Mouse (Mus musculus): ENCODE measurements at regions not wholly inside any gene's neighbourhood (a gene's known extent, or its start where the extent isn't known, plus 50 kb on each side); places are given as distances from the start of the nearest gene placed in this dataset.

GRCm38 (mm10) chr7:137885146-137885545 lies 447.7 kb downstream of the Glrx3 start:
- no peak for DNase-seq (ENCODE audit: low spot score)

- DNase-seq (ENCODE audit: low spot score), result no peak
These were observed 451.3 kb downstream of the Glrx3 start for GRCm38 (mm10) chr7:137888731-137889130.

- no peak for DNase-seq (ENCODE audit: low spot score)
These were observed 469.1 kb downstream of the Glrx3 start for GRCm38 (mm10) chr7:137906424-137907060.

GRCm38 (mm10) chr7:137909456-137909855 lies 472.0 kb downstream of the Glrx3 start:
- DNase-seq (ENCODE audit: low spot score), result no peak

- no peak for DNase-seq (ENCODE audit: low spot score)
These were observed 476.2 kb downstream of the Glrx3 start for GRCm38 (mm10) chr7:137913551-137914105.

- DNase-seq (ENCODE audit: low spot score), result no peak
These were observed 477.1 kb downstream of the Glrx3 start for GRCm38 (mm10) chr7:137914506-137914905.

GRCm38 (mm10) chr7:137916351-137916750 lies 478.9 kb downstream of the Glrx3 start:
- no peak for DNase-seq (ENCODE audit: low spot score)

GRCm38 (mm10) chr7:137924464-137925167 lies 472.9 kb downstream of the Tcerg1l start:
- DNase-seq (ENCODE audit: low spot score), result peak; percentile 62

GRCm38 (mm10) chr7:137925656-137926055 lies 471.9 kb downstream of the Tcerg1l start:
- no peak for DNase-seq (ENCODE audit: low spot score)

GRCm38 (mm10) chr7:137927371-137927770 lies 470.2 kb downstream of the Tcerg1l start:
- DNase-seq (ENCODE audit: low spot score), result no peak

- no peak for DNase-seq (ENCODE audit: low spot score)
These were observed 467.3 kb downstream of the Tcerg1l start for GRCm38 (mm10) chr7:137930200-137930599.

GRCm38 (mm10) chr7:137935896-137936295 lies 461.6 kb downstream of the Tcerg1l start:
- DNase-seq (ENCODE audit: low spot score), result no peak

- DNase-seq (ENCODE audit: low spot score), result no peak
These were observed 458.4 kb downstream of the Tcerg1l start for GRCm38 (mm10) chr7:137939116-137939515.

GRCm38 (mm10) chr7:137940084-137940483 lies 457.4 kb downstream of the Tcerg1l start:
- DNase-seq (ENCODE audit: low spot score), result no peak

GRCm38 (mm10) chr7:137944991-137945390 lies 452.5 kb downstream of the Tcerg1l start:
- DNase-seq (ENCODE audit: low spot score), result no peak

- DNase-seq (ENCODE audit: low spot score), result no peak
These were observed 450.1 kb downstream of the Tcerg1l start for GRCm38 (mm10) chr7:137947424-137947823.

GRCm38 (mm10) chr7:137957354-137957753 lies 440.2 kb downstream of the Tcerg1l start:
- no peak for DNase-seq (ENCODE audit: low spot score)

- DNase-seq (ENCODE audit: low spot score), result no peak
These were observed 439.7 kb downstream of the Tcerg1l start for GRCm38 (mm10) chr7:137957848-137958247.

- peak; percentile 8 for DNase-seq (ENCODE audit: low spot score)
These were observed 433.9 kb downstream of the Tcerg1l start for GRCm38 (mm10) chr7:137963470-137964095.

GRCm38 (mm10) chr7:137974705-137975104 lies 422.8 kb downstream of the Tcerg1l start:
- no peak for DNase-seq (ENCODE audit: low spot score)

- DNase-seq (ENCODE audit: low spot score), result no peak
These were observed 420.0 kb downstream of the Tcerg1l start for GRCm38 (mm10) chr7:137977527-137977926.

GRCm38 (mm10) chr7:137979361-137979760 lies 418.2 kb downstream of the Tcerg1l start:
- DNase-seq (ENCODE audit: low spot score), result no peak

- no peak for DNase-seq (ENCODE audit: low spot score)
These were observed 391.7 kb downstream of the Tcerg1l start for GRCm38 (mm10) chr7:138005806-138006205.

Data from layer of hippocampus, adult 11-12 months (tissue).